Mouse (Mus musculus): ENCODE measurements around the gene Duoxa2.

- TF ChIP-seq POLR2A (IDR thresholded peaks at IDR 0.05; ENCODE audit: control insufficient read depth, low read depth, low read length) = no peak
- no peak for TF ChIP-seq CTCF (IDR thresholded peaks at IDR 0.05; ENCODE audit: control insufficient read depth, insufficient read depth, insufficient replicate concordance, low read depth, low read length)
Observed at GRCm38 (mm10) chr2:122351156-122351930, 52.6 kb downstream of the Duoxa2 start.
